ENCODE assay signal across 8 mouse cellular contexts in genomic region chr14:118936952-118937351, GRCm38 (mm10). TPM values are rescaled to one million over a fixed set of nuclear protein-coding genes. Genes with fewer than 3 reads are reported as not detected.
DNase-seq lines count a peak whose midpoint lies in the region; ATAC-seq and TF ChIP-seq lines count a peak whose summit lies in the region.

No protein-coding gene starts in this region.

- H3K4me1 ChIP-seq in kidney, adult 2 months (ENCODE audit: control insufficient read depth, insufficient read depth, low read length), result peaks cover 17% of the 10 kb centered on the region
- H3K4me1 ChIP-seq in bone marrow macrophage, adult 2 months (ENCODE audit: control insufficient read depth, insufficient read depth, low read length), result peaks cover 15% of the 10 kb centered on the region
- peaks cover 27% of the 10 kb centered on the region for H3K4me1 ChIP-seq in hindbrain, embryonic 15.5 days (replicated peaks)
- peaks cover 16% of the 10 kb centered on the region for H3K4me1 ChIP-seq in midbrain, embryonic 14.5 days (ENCODE audit: control insufficient read depth, insufficient read depth, low read length)

- H3K4me2 ChIP-seq in hindbrain, embryonic 15.5 days, result peak overlapping the region; percentile 78
- peak overlapping the region; percentile 61 for H3K4me2 ChIP-seq in midbrain, embryonic 14.5 days (ENCODE audit: low read length)

- no peak for TF ChIP-seq CTCF in kidney, adult 2 months (conservative IDR thresholded peaks at IDR 0.05; ENCODE audit: insufficient read depth, insufficient read length, low read depth, low read length)
- no peak for TF ChIP-seq CTCF in bone marrow macrophage, adult 2 months (IDR thresholded peaks at IDR 0.05; ENCODE audit: low read depth, low read length)

- H3K9ac ChIP-seq in hindbrain, embryonic 15.5 days, result peak overlapping the region; percentile 69
- peak overlapping the region; percentile 53 for H3K9ac ChIP-seq in midbrain, embryonic 14.5 days (replicated peaks; ENCODE audit: low read length)

- H3K4me3 ChIP-seq in kidney, adult 2 months (ENCODE audit: insufficient read depth, low read depth, low read length), result peak overlapping the region; percentile 49
- H3K4me3 ChIP-seq in bone marrow macrophage, adult 2 months (ENCODE audit: insufficient read depth, low read length), result peak overlapping the region; percentile 57
- peak overlapping the region; percentile 100 for H3K4me3 ChIP-seq in hindbrain, embryonic 15.5 days
- peak overlapping the region; percentile 99 for H3K4me3 ChIP-seq in midbrain, embryonic 14.5 days (replicated peaks; ENCODE audit: low read depth, low read length)

- no peak for TF ChIP-seq POLR2A in kidney, adult 2 months (IDR thresholded peaks at IDR 0.05; ENCODE audit: low read depth, low read length)
- TF ChIP-seq POLR2A in bone marrow macrophage, adult 2 months (IDR thresholded peaks at IDR 0.05; ENCODE audit: borderline replicate concordance, low read depth, low read length), result no peak

- no peaks in the 10 kb centered on the region for H3K9me3 ChIP-seq in hindbrain, embryonic 15.5 days
- no peaks in the 10 kb centered on the region for H3K9me3 ChIP-seq in midbrain, embryonic 14.5 days (ENCODE audit: control insufficient read depth, low read length)

- peak overlapping the region; percentile 78 for H3K27ac ChIP-seq in kidney, adult 2 months (ENCODE audit: insufficient read depth, low read depth, low read length)
- H3K27ac ChIP-seq in bone marrow macrophage, adult 2 months (ENCODE audit: insufficient read depth, low read depth, low read length), result peak overlapping the region; percentile 64; the same call in 1 of the 2 replicates
- peak overlapping the region; percentile 85 for H3K27ac ChIP-seq in hindbrain, embryonic 15.5 days (replicated peaks)
- H3K27ac ChIP-seq in midbrain, embryonic 14.5 days (replicated peaks; ENCODE audit: low read depth, low read length), result peak overlapping the region; percentile 84; the same call in 1 of the 2 replicates

- H3K27me3 ChIP-seq in kidney, adult 2 months (replicated peaks; ENCODE audit: control insufficient read depth, insufficient read depth, low read length), result no peaks in the 10 kb centered on the region
- H3K27me3 ChIP-seq in hindbrain, embryonic 15.5 days, result no peaks in the 10 kb centered on the region
- H3K27me3 ChIP-seq in midbrain, embryonic 14.5 days (ENCODE audit: control insufficient read depth, insufficient read depth, low read length), result no peaks in the 10 kb centered on the region

- ATAC-seq in hindbrain, embryonic 15.5 days (ENCODE audit: low FRiP score, low read depth), result peak; percentile 4; the same call in 1 of the 2 replicates
- ATAC-seq in midbrain, embryonic 14.5 days (ENCODE audit: low FRiP score, low TSS enrichment), result no peak

- WGBS in kidney, adult 2 months, result 52% methylated on average over 4 of the region's 4 CpGs
- WGBS in hindbrain, embryonic 15.5 days, result 36% methylated on average over 4 of the region's 4 CpGs
- WGBS in midbrain, embryonic 14.5 days, result 39% methylated on average over 4 of the region's 4 CpGs

- H3K36me3 ChIP-seq in kidney, adult 2 months (ENCODE audit: control insufficient read depth, insufficient read depth, low read length), result no peaks in the 10 kb centered on the region
- H3K36me3 ChIP-seq in hindbrain, embryonic 15.5 days, result no peaks in the 10 kb centered on the region
- H3K36me3 ChIP-seq in midbrain, embryonic 14.5 days (ENCODE audit: control insufficient read depth, insufficient read depth, low read length), result no peaks in the 10 kb centered on the region

- DNase-seq in kidney, adult 2 months, result no peak
- DNase-seq in kidney, postnatal 36 days, result no peak
- DNase-seq in midbrain, embryonic 14.5 days, result no peak
- no peak for DNase-seq in cerebellum, adult 11 months
- no peak for DNase-seq in urinary bladder, postnatal 10 days (ENCODE audit: low spot score)
- DNase-seq in B cell, adult 2 months, result no peak

RNA-seq across cellular contexts. Expression of gene Dnajc3, which starts 0.8 kb away (rescaled TPM):
- polyA plus RNA-seq in kidney, adult 2 months (2012; rRNA removed), result 30.9 and 32.7 TPM in 2 replicates
- 36.4 and 40.5 TPM in 2 replicates for polyA plus RNA-seq in bone marrow macrophage, adult 2 months (2012; ENCODE audit: insufficient read depth, insufficient read length, missing spikeins)
- 22.3 and 22.6 TPM in 2 replicates for polyA plus RNA-seq in hindbrain, embryonic 15.5 days (2015; fragmentation: Nextera tagmentation; extraction: Ambion mirVana)
- polyA plus RNA-seq in midbrain, embryonic 14.5 days (2014; fragmentation: Nextera tagmentation; extraction: Ambion mirVana), result 17.7 and 21.9 TPM in 2 replicates

RNA-seq across cellular contexts. Expression of gene Dzip1, which starts 11.7 kb away (rescaled TPM):
- 5.7 and 6.0 TPM in 2 replicates for polyA plus RNA-seq in kidney, adult 2 months (2012; rRNA removed)
- polyA plus RNA-seq in bone marrow macrophage, adult 2 months (2012; ENCODE audit: insufficient read depth, insufficient read length, missing spikeins), result 0.20 and 0.34 TPM in 2 replicates
- 89.8 and 93.2 TPM in 2 replicates for polyA plus RNA-seq in hindbrain, embryonic 15.5 days (2015; fragmentation: Nextera tagmentation; extraction: Ambion mirVana)
- 94.5 and 105 TPM in 2 replicates for polyA plus RNA-seq in midbrain, embryonic 14.5 days (2014; fragmentation: Nextera tagmentation; extraction: Ambion mirVana)

Comparison
In these comparisons a context has a peak if more than half of its experiments do, and no peak if none do; other contexts are left out.
1. H3K4me3 ChIP-seq: peak in every context shown above with its lines; median percentile 100 in hindbrain, embryonic 15.5 days; 99 in midbrain, embryonic 14.5 days; 57 in bone marrow macrophage, adult 2 months; 49 in kidney, adult 2 months.
2. RNA of gene Dzip1, which starts 11.7 kb away (polyA plus RNA-seq): 94.5 to 105 TPM in midbrain, embryonic 14.5 days and 89.8 to 93.2 TPM in hindbrain, embryonic 15.5 days; 5.7 to 6.0 TPM in kidney, adult 2 months and 0.20 to 0.34 TPM in bone marrow macrophage, adult 2 months; every median in the first group is over 10 times any median in the second.
3. Peak in every context shown above with its lines, with median percentiles within 50 percentile points of each other: H3K27ac ChIP-seq.